Mouse (Mus musculus) liver, adult 2 months (tissue): ENCODE measurements around the gene Prdm10. TPM values are rescaled to one million over a fixed set of nuclear protein-coding genes. Genes with fewer than 3 reads are reported as not detected.

Experiments
- DNase-seq: peaks from one replicate; pipeline ENCODE4 v3.0.0-alpha.2; 2011; ENCODE audit warnings: low read depth, low spot score; ENCODE audit errors: extremely low read depth
- H3K27ac ChIP-seq: fragments of 200-500 bp; replicated peaks from 2 replicates; pipeline ENCODE4 v1.5.1; 2012; ENCODE audit warnings: low read depth, mild to moderate bottlenecking, control low read depth, inconsistent platforms, low read length; ENCODE audit not compliant: insufficient read depth
- H3K27me3 ChIP-seq: fragments of 200-500 bp; 2 replicates; pipeline ENCODE4 v1.6.1; 2012; ENCODE audit warnings: mild to moderate bottlenecking, moderate library complexity, low read length, inconsistent platforms; ENCODE audit not compliant: control insufficient read depth, insufficient read depth
- H3K36me3 ChIP-seq: fragments of 200-500 bp; 2 replicates; pipeline ENCODE4 v1.6.1; 2012; ENCODE audit warnings: low read length, inconsistent platforms; ENCODE audit not compliant: control insufficient read depth, insufficient read depth
- H3K4me1 ChIP-seq: fragments of 200-500 bp; 2 replicates; pipeline ENCODE4 v1.6.1; 2011; ENCODE audit warnings: low read length; ENCODE audit not compliant: control insufficient read depth, insufficient read depth
- H3K4me3 ChIP-seq: fragments of 200-500 bp; 2 replicates; pipeline ENCODE4 v1.5.1; 2011; ENCODE audit warnings: low read depth, mild to moderate bottlenecking, control low read depth, low read length, moderate library complexity; ENCODE audit not compliant: insufficient read depth
- H3K79me2 ChIP-seq: fragments of 200-500 bp; 2 replicates; pipeline ENCODE4 v1.6.1; 2012; ENCODE audit warnings: inconsistent platforms, mild to moderate bottlenecking, low read length, moderate library complexity; ENCODE audit not compliant: control insufficient read depth, insufficient read depth
- H3K9ac ChIP-seq: fragments of 200-500 bp; 2 replicates; pipeline ENCODE4 v1.6.1; 2012; ENCODE audit warnings: low read depth, mild to moderate bottlenecking, control low read depth, inconsistent platforms, low read length
- CTCF ChIP-seq: fragments of 200-500 bp; IDR thresholded peaks from 2 replicates; pipeline ENCODE4 v1.5.1; 2011; ENCODE audit warnings: low read depth, low read length, control low read depth
- POLR2A ChIP-seq: fragments of 200-500 bp; IDR thresholded peaks from 2 replicates; pipeline ENCODE4 v1.6.1; 2011; ENCODE audit warnings: low read length, control low read depth; ENCODE audit not compliant: insufficient read depth; ENCODE audit errors: extremely low read depth
- WGBS: fragments of 180-500 bp; shearing (Covaris S2); methylation state at CpG from one replicate; pipeline ENCODE4 v1.1.7; 2018; 5-methylcytosine and 5-hydroxymethylcytosine counted together
- polyA plus RNA-seq: library from polyadenylated mRNA; depleted of rRNA; stranded (reverse); fragments of >200 nt; gene quantifications from 2 replicates; pipeline ENCODE4 v1.2.3, GENCODE M21; 2012
- total RNA-seq: library from RNA; depleted of rRNA; stranded (reverse); fragments of >200 nt; gene quantifications from 2 replicates; pipeline ENCODE4 v1.2.3, GENCODE M21; 2014

The Prdm10 gene
- total and polyA plus RNA-seq, 2 experiments, result 2.7 to 4.8 TPM

DNA sequence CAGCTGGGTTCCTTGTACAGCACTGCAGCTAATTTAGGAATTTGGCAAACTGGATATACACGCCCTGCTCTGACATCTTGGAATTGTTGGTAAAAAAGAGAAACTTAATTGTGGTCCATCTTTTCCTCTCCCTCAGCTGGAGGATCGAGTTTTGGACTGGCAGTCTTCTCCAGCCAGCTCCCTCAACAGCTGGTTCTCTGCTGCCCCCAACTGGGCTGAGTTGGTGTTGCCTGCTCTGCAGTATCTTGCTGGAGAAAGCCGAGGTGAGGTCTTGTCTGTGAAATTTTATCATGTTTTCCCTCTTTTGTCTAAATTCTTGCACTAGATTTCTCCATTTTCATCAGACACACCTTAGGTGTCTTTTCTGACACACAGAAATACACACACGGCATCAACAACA is 120.1 kb downstream of the Prdm10 start:
- no peaks in the 10 kb centered on the region for H3K79me2 ChIP-seq
- H3K27me3 ChIP-seq, result no peaks in the 10 kb centered on the region
- no peak overlapping the region for H3K27ac ChIP-seq
- 53% methylated on average over 4 of the region's 4 CpGs for WGBS
- peaks cover 72% of the 10 kb centered on the region for H3K36me3 ChIP-seq
- H3K9ac ChIP-seq, result no peak overlapping the region
- H3K4me1 ChIP-seq, result no peaks in the 10 kb centered on the region
- DNase-seq, result peak; percentile 16
- no peak overlapping the region for H3K4me3 ChIP-seq
- peak; percentile 92 for TF ChIP-seq CTCF
- TF ChIP-seq POLR2A, result no peak

DNA sequence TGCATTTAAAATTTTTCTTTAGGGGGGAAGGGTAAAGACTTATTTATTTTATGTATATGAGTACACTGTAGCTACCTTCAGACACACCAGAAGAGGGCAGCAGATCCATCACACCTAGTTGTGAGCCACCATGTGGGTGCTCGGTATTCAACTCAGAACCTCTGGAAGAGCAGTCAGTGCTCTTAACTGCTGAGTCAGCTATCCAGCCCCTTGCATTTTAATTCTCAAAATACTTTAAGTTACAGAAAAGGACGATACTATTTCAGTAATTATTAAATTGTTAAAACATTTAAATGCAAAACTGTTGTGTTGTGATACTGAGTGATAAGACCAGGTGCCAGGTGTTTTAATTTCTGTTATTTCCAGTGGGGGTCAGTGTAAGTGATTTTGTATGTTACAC is 124.0 kb downstream of the Prdm10 start:
- no peak for TF ChIP-seq CTCF
- no peak for TF ChIP-seq POLR2A
- Histone ChIP-seq H3K9ac (no peak overlapping the region), H3K4me1 (no peaks in the 10 kb centered on the region), H3K27ac (no peak overlapping the region), H3K4me3 (no peak overlapping the region), H3K36me3 (peaks cover 66% of the 10 kb centered on the region), H3K79me2 (no peaks in the 10 kb centered on the region), H3K27me3 (no peaks in the 10 kb centered on the region)
- WGBS, result 93% methylated on average over 2 of the region's 2 CpGs
- DNase-seq, result no peak

DNA sequence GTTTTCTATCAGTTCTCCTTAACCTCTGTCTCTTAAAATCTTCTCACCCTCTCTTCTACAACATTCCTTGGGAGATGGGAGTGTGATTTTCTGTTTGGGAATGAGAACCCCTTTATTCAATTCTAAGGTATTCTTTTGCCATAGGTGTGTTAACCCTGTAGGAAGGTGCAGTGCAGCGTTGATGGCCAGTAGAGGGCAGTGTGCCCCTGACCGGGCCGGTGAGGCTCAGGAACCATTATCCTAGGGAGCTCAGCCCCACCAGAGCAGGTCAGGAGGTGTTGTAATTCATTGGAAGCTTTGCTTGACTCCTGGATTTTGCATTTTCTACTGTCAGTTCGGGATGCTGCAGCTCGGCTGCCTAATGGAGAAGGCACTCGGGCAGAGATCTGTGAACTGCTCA is 124.9 kb downstream of the Prdm10 start:
- peaks cover 71% of the 10 kb centered on the region for H3K36me3 ChIP-seq
- DNase-seq, result no peak
- 63% methylated on average over 6 of the region's 6 CpGs for WGBS

DNA sequence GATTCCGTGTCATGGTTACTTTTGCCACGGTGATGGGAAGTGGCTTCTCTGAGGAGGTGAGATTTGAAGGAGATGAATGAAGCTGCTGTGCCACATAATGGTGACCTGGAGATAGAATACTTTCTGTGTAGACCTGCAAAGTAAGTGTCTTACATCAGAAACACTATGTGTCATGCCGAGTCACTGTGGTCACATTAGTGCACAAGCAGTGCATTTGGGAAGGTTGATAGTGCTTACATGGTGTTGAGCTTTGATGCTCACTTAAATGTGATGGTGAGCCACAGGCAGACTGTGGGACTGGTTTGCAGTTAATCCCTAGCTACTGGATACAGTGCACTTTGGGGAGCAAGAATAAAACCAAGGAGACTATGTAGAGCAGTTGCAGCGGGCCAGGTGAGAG is 131.8 kb downstream of the Prdm10 start:
- Histone ChIP-seq H3K4me1 (no peaks in the 10 kb centered on the region), H3K79me2 (no peaks in the 10 kb centered on the region), H3K9ac (no peak overlapping the region), H3K27ac (no peak overlapping the region), H3K36me3 (peaks cover 78% of the 10 kb centered on the region), H3K27me3 (no peaks in the 10 kb centered on the region), H3K4me3 (no peak overlapping the region)
- no peak for DNase-seq
- no peak for TF ChIP-seq CTCF
- no peak for TF ChIP-seq POLR2A
- 93% methylated on average over 4 of the region's 4 CpGs for WGBS

More for the DNA sequence above, 124.9 kb downstream of the Prdm10 start:
- Histone ChIP-seq H3K27ac (no peak overlapping the region), H3K9ac (no peak overlapping the region), H3K4me3 (no peak overlapping the region), H3K4me1 (no peaks in the 10 kb centered on the region), H3K27me3 (no peaks in the 10 kb centered on the region), H3K79me2 (no peaks in the 10 kb centered on the region)
- TF ChIP-seq POLR2A (no peak), CTCF (peak; percentile 89)

DNA sequence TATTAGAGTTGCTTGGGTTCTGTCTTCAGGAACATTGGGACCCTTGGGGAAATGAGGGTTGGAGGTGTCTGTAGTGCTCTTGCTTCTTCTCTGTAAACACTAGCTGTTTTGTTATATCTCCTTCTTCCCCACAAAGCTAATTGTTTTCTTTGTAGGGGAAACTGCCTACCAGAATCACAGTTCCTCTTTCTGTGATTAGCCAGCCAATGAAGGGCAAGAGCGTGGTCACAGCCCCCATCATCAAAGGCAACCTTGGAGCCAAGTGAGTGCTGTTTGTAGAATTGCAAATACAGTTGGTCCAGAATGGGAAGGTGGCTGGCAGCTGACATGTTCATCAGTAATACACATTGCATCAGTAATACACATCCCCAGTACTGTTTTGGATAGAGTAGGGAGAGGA is 138.5 kb downstream of the Prdm10 start:
- no peak overlapping the region for H3K9ac ChIP-seq
- H3K4me1 ChIP-seq, result no peaks in the 10 kb centered on the region
- no peaks in the 10 kb centered on the region for H3K79me2 ChIP-seq
- no peak overlapping the region for H3K4me3 ChIP-seq
- no peak for TF ChIP-seq POLR2A
- TF ChIP-seq CTCF, result no peak
- H3K36me3 ChIP-seq, result peaks cover 55% of the 10 kb centered on the region
- H3K27ac ChIP-seq, result no peak overlapping the region
- WGBS, result 97% methylated on average over 1 of the region's 1 CpGs
- no peaks in the 10 kb centered on the region for H3K27me3 ChIP-seq
- DNase-seq, result no peak

DNA sequence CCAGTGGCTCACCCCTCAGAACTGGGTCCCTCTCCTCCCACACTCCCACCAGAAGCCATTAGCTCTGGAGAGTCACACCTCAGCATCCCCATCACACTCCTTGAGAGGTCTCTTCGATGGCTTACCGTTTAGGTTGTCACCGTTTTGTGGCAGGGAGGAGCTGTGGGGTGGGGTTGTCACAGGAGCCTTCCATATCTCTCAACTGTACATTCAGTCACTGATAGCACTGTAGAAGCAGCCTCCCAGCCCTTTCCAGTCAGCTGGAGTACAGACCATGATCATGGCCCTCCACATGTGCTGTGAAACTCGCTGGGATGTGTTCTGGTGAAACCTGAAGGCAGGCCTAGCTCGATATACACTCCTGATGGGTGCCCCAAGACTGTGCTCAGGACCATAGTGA is 141.8 kb downstream of the Prdm10 start:
- Histone ChIP-seq H3K27me3 (no peaks in the 10 kb centered on the region), H3K79me2 (no peaks in the 10 kb centered on the region), H3K27ac (no peak overlapping the region), H3K4me1 (no peaks in the 10 kb centered on the region), H3K4me3 (no peak overlapping the region), H3K9ac (no peak overlapping the region), H3K36me3 (peaks cover 31% of the 10 kb centered on the region)
- WGBS, result 92% methylated on average over 5 of the region's 5 CpGs
- no peak for TF ChIP-seq POLR2A
- TF ChIP-seq CTCF, result no peak
- DNase-seq, result no peak
